Mouse (Mus musculus) CH12.LX (cell line): ENCODE results near the gene Itgal. TPM values are rescaled to one million over a fixed set of nuclear protein-coding genes. Genes with fewer than 3 reads are reported as not detected.

Experiments used
- DNase-seq: peaks from one replicate; pipeline ENCODE4 v3.0.0-alpha.2; 2013; ENCODE audit errors: extremely low read depth
- H3K27ac ChIP-seq: 2 replicates; pipeline ENCODE4 v1.5.1; 2012; ENCODE audit warnings: low read depth, mild to moderate bottlenecking, control low read depth, moderate library complexity; ENCODE audit not compliant: insufficient read depth
- H3K27me3 ChIP-seq: replicated peaks from 2 replicates; pipeline ENCODE3; 2012; ENCODE audit warnings: inconsistent platforms
- H3K36me3 ChIP-seq, 2 experiments: replicated peaks in 1 of 2; 2 replicates each; pipeline versions ENCODE3 to v1.6.1; 2012; ENCODE audit warnings: inconsistent platforms in 1 of 2, low read length in 1 of 2, mild to moderate bottlenecking in 1 of 2, mixed read lengths in 1 of 2, moderate library complexity in 1 of 2; ENCODE audit not compliant: control insufficient read depth in 1 of 2, insufficient read depth in 1 of 2
- H3K4me1 ChIP-seq, 2 experiments: 2 replicates each; pipeline ENCODE4 v1.6.1; 2012; ENCODE audit warnings: inconsistent platforms in 1 of 2, moderate library complexity in 1 of 2; ENCODE audit not compliant: insufficient read depth in 2 of 2, control insufficient read depth in 1 of 2
- H3K4me2 ChIP-seq: 2 replicates; pipeline ENCODE4 v1.6.1; 2012; ENCODE audit warnings: low read depth, mild to moderate bottlenecking, control low read depth; ENCODE audit not compliant: poor library complexity, insufficient read depth, severe bottlenecking
- H3K4me3 ChIP-seq, 3 experiments: fragments of 150-350 bp in 1 of 3; sonication (generic) in 1 of 3; replicated peaks in 1 of 3; 2 replicates each; pipeline versions ENCODE3 to v1.5.1; 2011 to 2012; ENCODE audit warnings: low read depth in 2 of 3, low read length in 2 of 3, mild to moderate bottlenecking in 2 of 3, moderate library complexity in 2 of 3, control low read depth in 1 of 3, improper control_type of control experiment in 1 of 3, inconsistent platforms in 1 of 3, mixed read lengths in 1 of 3; ENCODE audit not compliant: poor library complexity in 1 of 3
- H3K79me2 ChIP-seq: replicated peaks from 2 replicates; pipeline ENCODE4 v1.6.1; 2012; ENCODE audit warnings: mild to moderate bottlenecking, moderate library complexity; ENCODE audit not compliant: control insufficient read depth, poor library complexity, insufficient read depth, severe bottlenecking; ENCODE audit errors: extremely low read depth
- H3K9ac ChIP-seq: 2 replicates; pipeline ENCODE4 v1.6.1; 2012; ENCODE audit warnings: low read depth, mild to moderate bottlenecking, control low read depth, moderate library complexity; ENCODE audit not compliant: insufficient read depth
- H3K9me3 ChIP-seq: replicated peaks from 2 replicates; pipeline ENCODE3; 2012; ENCODE audit warnings: low read length, inconsistent platforms, mixed read lengths
- BHLHE40 ChIP-seq: IDR thresholded peaks from 2 replicates; pipeline ENCODE4 v1.6.1; 2011; ENCODE audit warnings: mild to moderate bottlenecking, low read depth, low read length, improper control_type of control experiment
- CHD1 ChIP-seq: IDR thresholded peaks from 2 replicates; pipeline ENCODE4 v1.6.1; 2012; ENCODE audit warnings: low read depth, low read length, improper control_type of control experiment, inconsistent platforms
- CHD2 ChIP-seq: IDR thresholded peaks from 2 replicates; pipeline ENCODE4 v1.6.1; 2011; ENCODE audit warnings: low read length, improper control_type of control experiment
- CTCF ChIP-seq, 2 experiments: IDR thresholded peaks in 1 of 2; conservative IDR thresholded peaks in 1 of 2; 2 replicates each; pipeline ENCODE4 v1.5.1; 2011 to 2012; ENCODE audit warnings: low read depth in 2 of 2, low read length in 2 of 2, improper control_type of control experiment in 1 of 2, inconsistent platforms in 1 of 2, mild to moderate bottlenecking in 1 of 2, moderate library complexity in 1 of 2
- ELF1 ChIP-seq: IDR thresholded peaks from 2 replicates; pipeline ENCODE4 v1.6.1; 2014; ENCODE audit warnings: low read depth, mild to moderate bottlenecking, inconsistent platforms, low read length, improper control_type of control experiment
- EP300 ChIP-seq: IDR thresholded peaks from 2 replicates; pipeline ENCODE4 v1.6.1; 2011; ENCODE audit warnings: low read length, improper control_type of control experiment
- IRF4 ChIP-seq: IDR thresholded peaks from 2 replicates; pipeline ENCODE4 v1.6.1; 2014; ENCODE audit warnings: low read depth, mild to moderate bottlenecking, inconsistent platforms, low read length, improper control_type of control experiment
- JUN ChIP-seq: IDR thresholded peaks from 2 replicates; pipeline ENCODE4 v1.6.1; 2011; ENCODE audit warnings: low read depth, mild to moderate bottlenecking, low read length, improper control_type of control experiment, moderate library complexity; ENCODE audit not compliant: insufficient read depth
- KAT2A ChIP-seq: IDR thresholded peaks from 2 replicates; pipeline ENCODE4 v1.6.1; 2012; ENCODE audit warnings: low read length, improper control_type of control experiment, inconsistent platforms; ENCODE audit not compliant: insufficient replicate concordance
- MAFK ChIP-seq: IDR thresholded peaks from 2 replicates; pipeline ENCODE4 v1.6.1; 2011; ENCODE audit warnings: low read length, improper control_type of control experiment; ENCODE audit not compliant: insufficient replicate concordance
- MAX ChIP-seq: IDR thresholded peaks from 2 replicates; pipeline ENCODE4 v1.6.1; 2011; ENCODE audit warnings: low read length, improper control_type of control experiment
- MEF2A ChIP-seq: IDR thresholded peaks from 2 replicates; pipeline ENCODE4 v1.6.1; 2014; ENCODE audit warnings: low read depth, mild to moderate bottlenecking, inconsistent platforms, low read length, improper control_type of control experiment, borderline replicate concordance
- MYC ChIP-seq: IDR thresholded peaks from 2 replicates; pipeline ENCODE4 v1.6.1; 2011; ENCODE audit warnings: low read depth, mild to moderate bottlenecking, improper control_type of control experiment, low read length
- NRF1 ChIP-seq: IDR thresholded peaks from 2 replicates; pipeline ENCODE4 v1.6.1; 2014; ENCODE audit warnings: low read depth, mild to moderate bottlenecking, inconsistent platforms, low read length, improper control_type of control experiment, moderate library complexity
- PAX5 ChIP-seq: IDR thresholded peaks from 2 replicates; pipeline ENCODE4 v1.6.1; 2012; ENCODE audit warnings: low read length, inconsistent platforms, mixed read lengths
- POLR2A ChIP-seq: IDR thresholded peaks from 2 replicates; pipeline ENCODE4 v1.6.1; 2011; ENCODE audit warnings: low read depth, mild to moderate bottlenecking, improper control_type of control experiment, low read length
- POLR2AphosphoS2 ChIP-seq: IDR thresholded peaks from 2 replicates; pipeline ENCODE4 v1.6.1; 2011; ENCODE audit warnings: low read depth, low read length, improper control_type of control experiment
- RAD21 ChIP-seq: IDR thresholded peaks from 2 replicates; pipeline ENCODE4 v1.6.1; 2011; ENCODE audit warnings: low read depth, mild to moderate bottlenecking, low read length, improper control_type of control experiment, moderate library complexity
- SIN3A ChIP-seq: IDR thresholded peaks from 2 replicates; pipeline ENCODE4 v1.6.1; 2012; ENCODE audit warnings: low read length, improper control_type of control experiment, inconsistent platforms
- SMC3 ChIP-seq: IDR thresholded peaks from 2 replicates; pipeline ENCODE4 v1.6.1; 2011; ENCODE audit warnings: low read depth, low read length, improper control_type of control experiment
- TBP ChIP-seq: conservative IDR thresholded peaks from 2 replicates; pipeline ENCODE4 v1.6.1; 2011; ENCODE audit warnings: low read depth, low read length, improper control_type of control experiment
- TCF12 ChIP-seq: IDR thresholded peaks from 2 replicates; pipeline ENCODE4 v1.6.1; 2014; ENCODE audit warnings: low read depth, mild to moderate bottlenecking, inconsistent platforms, low read length, improper control_type of control experiment
- UBTF ChIP-seq: IDR thresholded peaks from 2 replicates; pipeline ENCODE4 v1.6.1; 2012; ENCODE audit warnings: low read depth, mild to moderate bottlenecking, inconsistent platforms, low read length, improper control_type of control experiment, moderate library complexity
- USF1 ChIP-seq: IDR thresholded peaks from 2 replicates; pipeline ENCODE4 v1.6.1; 2014; ENCODE audit warnings: low read depth, mild to moderate bottlenecking, inconsistent platforms, low read length, improper control_type of control experiment
- USF2 ChIP-seq: conservative IDR thresholded peaks from 2 replicates; pipeline ENCODE4 v1.6.1; 2011; ENCODE audit warnings: low read depth, low read length, improper control_type of control experiment
- ZKSCAN1 ChIP-seq: IDR thresholded peaks from 2 replicates; pipeline ENCODE4 v1.6.1; 2012; ENCODE audit warnings: low read depth, inconsistent platforms, low read length, improper control_type of control experiment, borderline replicate concordance
- ZNF384 ChIP-seq: IDR thresholded peaks from 2 replicates; pipeline ENCODE4 v1.6.1; 2012; ENCODE audit warnings: low read depth, low read length, improper control_type of control experiment, inconsistent platforms
- dilution Hi-C: fragments of 300-500 bp; cut with MboI; formaldehyde crosslinking; loops from 2 replicates; pipeline ENCODE4 v1.14.3; 2020; ENCODE audit warnings: low sequenced_read_pairs; ENCODE audit not compliant: extremely low pct_unique_long_range_greater_than_20kb, extremely low pct_ligation_motif_present
- in situ Hi-C: fragments of 300-500 bp; cut with MboI; formaldehyde crosslinking; loops from 3 replicates; pipeline ENCODE4 v1.14.3; 2019; ENCODE audit warnings: low sequenced_read_pairs, low pct_ligation_motif_present, low pct_unique_long_range_greater_than_20kb, mixed read lengths
- polyA plus RNA-seq: library from polyadenylated mRNA; unstranded; fragments of >175 nt; gene quantifications from 2 replicates; pipeline ENCODE4 v1.2.1, GENCODE M21; 2012; ENCODE audit warnings: low read depth; ENCODE audit not compliant: insufficient read length
- total RNA-seq, 2 experiments: library from RNA; depleted of rRNA; stranded (reverse); fragments of 300-350 nt in 1 of 2; fragments of >200 nt in 1 of 2; gene quantifications; 2 replicates each; pipeline ENCODE4 v1.2.3; 2012 to 2014

The Itgal gene
- total and polyA plus RNA-seq, 3 experiments: 43.9 to 177 (median 69.0) TPM

DNA sequence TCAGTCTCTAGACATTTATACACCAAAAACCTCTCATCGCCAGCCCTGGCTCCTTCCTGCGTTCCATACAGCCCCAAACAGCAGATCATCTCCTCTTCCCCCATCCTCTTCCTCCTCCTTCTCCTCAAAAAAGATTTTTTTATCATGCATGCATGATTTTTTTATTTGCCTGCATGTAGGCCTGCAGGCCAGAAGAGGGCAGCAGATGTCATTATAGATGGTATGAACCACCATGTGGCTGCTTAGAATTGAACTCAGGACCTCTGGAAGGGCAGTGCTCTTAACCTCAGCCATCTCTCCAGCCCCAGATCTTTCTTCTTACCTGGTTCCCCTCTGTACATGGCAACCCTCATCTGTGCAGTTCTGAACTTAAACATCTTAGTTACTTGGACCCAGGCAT lies 43.6 kb upstream of the Itgal start:
- no peaks in the 10 kb centered on the region for H3K9me3 ChIP-seq
- H3K4me3 ChIP-seq: no peak overlapping the region
- H3K9ac ChIP-seq: no peak overlapping the region
- H3K79me2 ChIP-seq: no peaks in the 10 kb centered on the region
- dilution Hi-C loops (no loop called here), in situ Hi-C loops (no loop called here)
- H3K4me2 ChIP-seq: no peak overlapping the region
- peaks cover 6 to 57% of the 10 kb centered on the region in 2 experiments; a peak in 2 of 4 replicates for H3K4me1 ChIP-seq
- DNase-seq: peak; percentile 56
- TF ChIP-seq ZKSCAN1: no peak
- TF ChIP-seq USF1: no peak
- peak; percentile 37 for TF ChIP-seq RAD21
- TF ChIP-seq TBP: no peak
- peak; percentile 24 for TF ChIP-seq SMC3
- no peak for TF ChIP-seq USF2
- TF ChIP-seq CHD2: no peak
- peak; percentile 38 to 69 for TF ChIP-seq CTCF (conservative IDR thresholded peaks at IDR 0.05 in 1 of 2, IDR thresholded peaks at IDR 0.05 in 1 of 2; ENCODE audit: low read depth in 2 of 2, low read length in 2 of 2)
- TF ChIP-seq ELF1: no peak
- no peak for TF ChIP-seq EP300
- TF ChIP-seq PAX5: no peak
- TF ChIP-seq ZNF384: peak; percentile 77
- TF ChIP-seq MYC: peak; percentile 95
- TF ChIP-seq MAX: no peak
- no peak for TF ChIP-seq IRF4
- no peak for TF ChIP-seq MEF2A
- no peak for TF ChIP-seq KAT2A
- TF ChIP-seq POLR2AphosphoS2: no peak
- TF ChIP-seq CHD1: no peak
- TF ChIP-seq BHLHE40: no peak
- H3K27me3 ChIP-seq: no peaks in the 10 kb centered on the region
- H3K36me3 ChIP-seq: peaks cover 31 to 62% of the 10 kb centered on the region in 2 experiments
- no peak overlapping the region for H3K27ac ChIP-seq

- H3K27me3 ChIP-seq: no peaks in the 10 kb centered on the region
- H3K27ac ChIP-seq: peak overlapping the region; percentile 52; the same call in 1 of the 2 replicates
- dilution Hi-C loops (no loop called here), in situ Hi-C loops (no loop called here)
- no peak for TF ChIP-seq ZKSCAN1
- no peak for TF ChIP-seq MYC
- no peak for TF ChIP-seq CTCF (conservative IDR thresholded peaks at IDR 0.05 in 1 of 2, IDR thresholded peaks at IDR 0.05 in 1 of 2; ENCODE audit: low read depth in 2 of 2, low read length in 2 of 2)
- no peak for TF ChIP-seq ZNF384
- no peak for TF ChIP-seq USF2
- no peak for TF ChIP-seq TCF12
- no peak for TF ChIP-seq NRF1
- TF ChIP-seq RAD21: no peak
- no peak for TF ChIP-seq MAFK
- TF ChIP-seq SIN3A: no peak
- TF ChIP-seq SMC3: no peak
- no peak for TF ChIP-seq POLR2AphosphoS2
- no peak for TF ChIP-seq UBTF
- TF ChIP-seq JUN: no peak
- TF ChIP-seq TBP: no peak
- no peak for TF ChIP-seq IRF4
- TF ChIP-seq POLR2A: no peak
- no peak for TF ChIP-seq BHLHE40
- H3K9me3 ChIP-seq: no peaks in the 10 kb centered on the region
- peak overlapping the region; percentile 10; the same call in 1 of the 2 replicates for H3K9ac ChIP-seq
- H3K4me3 ChIP-seq: peak overlapping the region in 2 of 3 experiments; percentile 54 to 63
- no peak for DNase-seq
- peaks cover 30 to 62% of the 10 kb centered on the region in 2 experiments for H3K36me3 ChIP-seq
- H3K4me1 ChIP-seq: peaks cover 8 to 58% of the 10 kb centered on the region in 2 experiments; a peak in 2 of 4 replicates
- no peaks in the 10 kb centered on the region for H3K79me2 ChIP-seq
- peak overlapping the region; percentile 17; the same call in 1 of the 2 replicates for H3K4me2 ChIP-seq
These were observed 42.7 kb upstream of the Itgal start for GRCm38 (mm10) chr7:127253341-127253740.
